Mouse (Mus musculus) cerebellum, postnatal 10 days (tissue): ENCODE results near the gene Cyp2d22.

ENCODE experiments used
- DNase-seq, 2 experiments: peaks; one replicate each; pipeline ENCODE4 v3.0.0; 2021; ENCODE audit warnings: mixed read lengths in 2 of 2

Cyp2d22 gene

GRCm38 (mm10) chr15:82345820-82346470, 34.1 kb downstream of the Cyp2d22 start:
- DNase-seq: peak; percentile 99

- no peak for DNase-seq
Measured at GRCm38 (mm10) chr15:82344971-82345370, 35.1 kb downstream of the Cyp2d22 start.

GRCm38 (mm10) chr15:82343368-82344287, 36.4 kb downstream of the Cyp2d22 start:
- DNase-seq: peak in 1 of 2 experiments; percentile 43

GRCm38 (mm10) chr15:82342543-82342935, 37.5 kb downstream of the Cyp2d22 start:
- no peak for DNase-seq

- no peak for DNase-seq
Measured at GRCm38 (mm10) chr15:82341675-82342542, 38.2 kb downstream of the Cyp2d22 start.

- DNase-seq: no peak
Measured at GRCm38 (mm10) chr15:82341036-82341501, 39.0 kb downstream of the Cyp2d22 start.

- no peak for DNase-seq
Measured at GRCm38 (mm10) chr15:82340414-82341035, 39.5 kb downstream of the Cyp2d22 start.

- no peak for DNase-seq
Measured at GRCm38 (mm10) chr15:82339634-82340254, 40.3 kb downstream of the Cyp2d22 start.

- no peak for DNase-seq
Measured at GRCm38 (mm10) chr15:82339150-82339549, 40.9 kb downstream of the Cyp2d22 start.

GRCm38 (mm10) chr15:82338593-82339112, 41.4 kb downstream of the Cyp2d22 start, which contains the start of the genes Naga, Pheta2 and Smdt1:
Gene Naga, minus strand, starts transcription at chr15:82338925.
Gene Pheta2, plus strand, starts transcription at chr15:82338942.
Gene Smdt1, plus strand, starts transcription at chr15:82338959.
- DNase-seq: peak; percentile 98

- peak in 1 of 2 experiments; percentile 43 for DNase-seq
Measured at GRCm38 (mm10) chr15:82337875-82338274, 42.2 kb downstream of the Cyp2d22 start.

GRCm38 (mm10) chr15:82336629-82337028, 43.4 kb downstream of the Cyp2d22 start:
- no peak for DNase-seq

GRCm38 (mm10) chr15:82335194-82335593, 44.9 kb downstream of the Cyp2d22 start:
- peak in 1 of 2 experiments; percentile 50 for DNase-seq

- no peak for DNase-seq
Measured at GRCm38 (mm10) chr15:82325382-82325781, 54.7 kb downstream of the Cyp2d22 start.

GRCm38 (mm10) chr15:82322195-82322594, 57.9 kb downstream of the Cyp2d22 start:
- DNase-seq: no peak
